Mouse (Mus musculus) retina, postnatal 7 days (tissue): ENCODE data around the gene Rhod.

Source experiments
- DNase-seq: peaks from one replicate; pipeline ENCODE4 v3.0.0-alpha.2; 2012; ENCODE audit warnings: low read depth, low spot score

Gene Rhod

DNA sequence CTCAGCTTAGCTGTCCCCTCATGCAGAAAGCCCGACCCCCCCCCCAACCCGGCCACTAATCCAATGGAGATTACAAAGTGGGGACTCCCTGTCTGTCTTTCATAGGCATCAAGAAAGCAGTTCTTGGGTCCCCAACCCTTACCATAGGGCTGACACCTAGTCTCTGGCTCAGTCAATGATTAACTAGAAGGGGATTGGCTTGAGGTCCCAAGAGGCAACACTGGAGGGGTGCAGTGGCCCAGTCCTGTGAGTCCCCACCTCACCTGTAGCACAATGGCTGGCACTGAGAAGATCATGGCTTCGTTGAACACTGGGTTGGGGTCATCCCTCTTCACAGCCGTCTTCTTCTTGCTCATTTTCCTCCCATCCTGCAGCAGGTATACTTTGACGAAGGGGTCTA is 11.4 kb upstream of the Rhod start:
- DNase-seq = no peak

DNA sequence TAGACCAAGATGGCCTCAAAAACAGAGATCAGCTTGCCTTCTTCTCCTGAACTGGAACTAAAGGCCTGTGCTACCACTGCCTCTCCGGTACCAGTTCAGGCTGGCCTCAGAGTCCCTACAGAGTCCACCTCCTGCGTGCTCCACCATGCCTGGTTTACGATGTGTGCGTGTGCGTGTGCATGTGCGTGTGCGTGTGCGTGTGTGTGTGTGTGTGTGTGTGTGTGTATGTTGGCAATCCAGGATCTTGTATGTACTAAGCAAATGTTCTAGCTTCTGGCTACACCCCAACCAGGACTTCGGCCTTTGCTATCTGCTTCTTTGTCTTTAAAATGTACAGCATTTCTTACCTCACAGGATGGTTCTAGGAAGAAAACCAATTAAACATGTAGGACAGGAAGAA is 10.0 kb upstream of the Rhod start:
- DNase-seq = no peak

DNA sequence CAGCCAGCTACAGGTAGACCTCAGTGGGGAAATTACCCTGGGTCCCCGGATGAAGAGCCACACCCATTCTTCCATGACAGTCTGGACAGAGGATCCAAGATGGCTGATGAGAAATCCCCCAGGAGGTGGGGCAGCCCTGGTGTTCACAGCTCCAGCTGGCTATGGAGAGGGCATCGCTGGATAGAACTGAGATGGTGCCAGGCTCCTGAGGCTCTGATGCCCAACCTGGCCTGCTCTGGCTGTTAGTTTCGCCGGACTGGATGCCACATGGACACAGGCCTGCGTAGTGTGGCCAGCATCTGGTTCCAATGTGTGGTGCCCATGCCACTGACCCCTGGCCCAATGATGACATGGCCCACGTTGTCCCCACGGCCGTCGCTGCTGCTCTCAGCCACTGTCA is 8.2 kb upstream of the Rhod start:
- no peak for DNase-seq

DNA sequence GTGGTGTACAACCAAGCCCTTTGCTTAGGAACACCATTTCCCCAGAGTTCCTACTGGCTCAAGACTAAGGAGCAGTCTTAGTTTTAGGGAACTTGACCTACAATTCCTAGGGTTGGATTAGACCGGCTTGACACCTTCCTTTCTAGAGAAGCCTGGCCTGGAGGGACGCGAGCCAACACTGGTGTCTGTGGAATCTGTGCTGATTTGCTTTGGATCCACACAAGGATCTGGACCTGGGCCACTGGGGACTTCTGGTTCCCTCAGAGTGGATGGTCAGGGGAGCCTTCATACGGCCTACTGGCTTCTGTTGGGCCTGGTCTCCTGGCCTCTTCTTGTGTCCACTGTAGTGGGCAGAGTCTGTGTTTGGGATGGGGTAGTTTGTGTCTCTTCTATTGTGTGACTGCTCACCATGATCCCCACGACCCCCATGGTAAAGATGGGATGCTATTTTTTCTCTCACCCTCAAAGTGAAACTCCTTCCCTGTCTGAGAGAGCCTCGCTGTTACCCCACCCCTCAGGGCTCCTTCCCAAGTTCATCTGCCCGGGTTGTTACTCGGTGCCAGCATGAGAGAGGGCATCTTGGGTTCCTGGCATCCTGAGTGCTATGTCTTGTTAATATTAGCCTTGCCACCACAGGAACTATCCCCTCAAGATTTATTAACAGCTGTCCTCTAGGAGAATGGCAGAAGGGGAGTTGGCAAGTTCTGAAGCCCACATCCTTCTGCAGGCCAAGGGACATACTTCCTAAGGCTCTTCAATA is 7.6 kb upstream of the Rhod start:
- no peak for DNase-seq

DNA sequence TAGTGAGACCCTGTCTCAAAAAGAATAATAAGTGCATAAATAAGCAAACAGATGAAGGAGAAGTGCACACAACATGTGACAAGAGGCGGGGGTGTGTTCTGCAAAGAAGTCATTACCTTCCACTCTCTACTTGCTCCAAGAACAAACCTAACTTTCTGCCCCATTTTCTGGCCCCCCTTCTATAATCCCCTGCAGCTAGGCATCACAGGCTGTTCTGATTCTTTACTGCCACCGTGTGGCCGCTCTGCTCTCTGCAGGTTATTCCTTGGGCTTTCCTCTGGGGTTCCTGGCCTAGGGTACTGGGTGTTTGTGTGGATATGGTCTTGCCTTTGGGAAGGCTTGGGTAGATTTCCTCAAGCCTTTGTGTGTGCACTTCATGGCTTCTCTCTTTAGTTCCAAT is 3.2 kb upstream of the Rhod start:
- DNase-seq = peak; percentile 65

DNA sequence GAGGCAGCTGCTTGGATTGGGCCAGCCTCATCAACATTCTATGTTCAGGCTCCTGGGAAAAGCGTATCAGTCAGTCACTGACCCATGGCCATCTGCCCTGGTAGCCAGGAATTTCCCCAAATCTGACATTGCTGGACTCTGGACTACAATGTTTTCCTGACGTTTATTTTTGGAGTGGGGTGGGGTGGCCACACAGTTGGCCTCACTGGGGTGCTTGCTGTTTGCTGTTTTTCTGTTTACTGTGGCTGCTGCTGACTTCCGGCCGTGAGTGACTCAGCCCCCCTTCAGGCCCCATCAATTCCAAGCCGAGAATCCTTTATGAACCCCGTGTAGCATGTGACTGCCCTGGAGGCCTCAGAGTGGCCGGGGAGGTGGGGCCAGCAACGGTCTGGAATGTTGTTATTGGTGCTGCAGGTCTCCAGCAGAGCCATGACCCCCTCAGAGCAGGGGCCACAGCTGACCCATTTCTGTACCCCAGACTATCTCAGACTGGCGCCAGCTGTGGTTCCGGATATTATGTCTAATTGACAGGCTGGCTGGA is 2.5 kb upstream of the Rhod start:
- DNase-seq = no peak

DNA sequence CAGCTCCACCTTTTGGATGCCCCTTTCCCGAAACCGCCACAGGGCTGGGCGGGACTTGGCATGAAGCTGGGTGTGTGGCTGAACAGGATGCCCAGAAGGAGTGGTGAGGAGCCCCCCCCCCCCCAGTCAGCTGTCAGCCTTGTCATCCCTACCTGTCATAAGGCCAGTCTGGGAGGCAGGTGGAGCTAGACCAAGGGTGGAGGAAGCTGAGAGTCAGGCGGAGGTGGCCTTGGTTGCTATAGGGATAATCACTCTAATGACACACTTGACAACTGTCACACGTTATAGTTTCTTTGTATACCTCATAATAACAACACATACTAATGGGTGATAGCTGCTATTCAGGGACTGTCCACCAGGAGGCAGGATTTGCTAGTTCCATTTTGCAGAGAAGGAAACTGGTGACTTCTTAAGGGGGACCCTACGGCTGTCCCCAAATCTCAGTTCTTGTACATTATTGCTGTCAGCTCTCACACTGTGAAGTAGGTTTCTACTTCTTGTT is 1.9 kb upstream of the Rhod start:
- peak; percentile 40 for DNase-seq

DNA sequence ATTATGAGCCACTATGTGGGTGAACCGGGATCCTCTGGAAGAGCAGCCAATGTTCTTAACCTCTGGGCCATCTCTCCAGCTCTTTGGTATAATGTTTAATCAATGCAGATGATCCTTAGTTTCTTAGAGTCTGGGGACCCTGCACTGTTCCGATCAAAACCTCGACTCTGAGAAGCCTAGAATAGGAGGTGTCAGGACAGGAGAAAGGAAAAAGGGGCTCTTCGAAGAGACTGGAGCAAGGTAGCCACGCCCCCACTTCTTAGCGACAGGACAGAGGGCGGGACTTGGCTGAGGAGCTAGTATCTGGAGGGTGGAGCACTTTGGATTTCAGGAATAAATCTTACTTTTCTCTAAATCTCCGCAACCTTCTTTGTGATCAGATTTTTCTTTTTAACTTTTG is 990 bp upstream of the Rhod start:
- DNase-seq = no peak

DNA sequence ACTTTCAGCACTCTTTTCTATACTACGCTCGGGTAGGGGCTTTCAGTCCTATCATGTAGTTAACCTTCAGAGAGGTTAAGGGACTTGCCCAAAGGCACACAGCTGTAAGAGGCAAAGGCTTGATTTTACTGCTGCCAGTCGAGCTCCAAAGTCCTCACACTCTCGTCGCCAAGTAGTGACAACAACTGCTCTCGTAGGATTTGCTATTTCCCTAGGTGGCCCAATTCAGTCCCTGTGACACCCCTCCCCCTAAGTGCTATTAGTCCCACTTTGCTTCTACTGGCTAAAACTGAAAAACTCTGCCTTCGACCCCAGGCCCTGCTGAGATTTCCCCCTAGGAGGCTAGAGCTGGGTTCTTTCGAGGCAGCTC is 456 bp downstream of the Rhod start:
- DNase-seq = no peak

DNA sequence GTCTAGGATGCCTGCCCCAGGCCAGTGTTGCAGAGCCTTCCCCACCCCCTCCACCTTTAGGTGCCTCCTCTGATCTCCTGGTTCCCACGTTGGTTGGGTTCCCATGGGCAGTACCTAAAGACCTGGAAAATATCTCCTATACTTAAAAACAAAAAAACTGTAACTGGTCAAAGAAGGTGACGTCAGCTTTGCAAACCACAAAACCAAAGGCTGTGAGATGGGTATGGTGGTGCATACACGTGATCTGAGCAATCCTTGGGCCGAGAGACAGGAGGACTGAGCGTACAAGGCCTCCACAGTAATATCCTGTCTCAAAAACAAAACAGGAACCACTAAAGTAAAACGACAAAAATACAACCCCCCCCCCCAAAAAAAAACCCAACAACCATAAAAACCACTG is 1.3 kb downstream of the Rhod start:
- no peak for DNase-seq

DNA sequence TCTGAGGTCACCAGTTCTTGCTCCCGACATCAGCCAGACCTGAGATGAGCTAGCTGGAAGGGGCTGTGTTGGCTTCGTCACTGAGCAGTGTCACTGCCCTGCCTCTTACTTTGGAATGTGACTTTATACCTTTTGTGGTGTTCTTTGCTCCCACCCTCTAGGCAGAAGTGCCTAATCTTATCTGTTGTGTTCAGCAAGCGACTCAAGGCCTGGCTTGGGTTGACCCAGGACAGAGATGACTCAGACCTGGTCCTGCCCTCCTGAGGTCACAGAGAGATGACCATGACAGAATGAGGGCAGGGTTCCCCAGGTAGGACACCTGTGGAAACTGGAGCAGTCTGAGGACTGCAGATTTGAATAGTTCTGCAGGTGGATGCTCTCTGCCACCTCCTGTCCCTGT is 3.0 kb downstream of the Rhod start:
- DNase-seq = no peak

DNA sequence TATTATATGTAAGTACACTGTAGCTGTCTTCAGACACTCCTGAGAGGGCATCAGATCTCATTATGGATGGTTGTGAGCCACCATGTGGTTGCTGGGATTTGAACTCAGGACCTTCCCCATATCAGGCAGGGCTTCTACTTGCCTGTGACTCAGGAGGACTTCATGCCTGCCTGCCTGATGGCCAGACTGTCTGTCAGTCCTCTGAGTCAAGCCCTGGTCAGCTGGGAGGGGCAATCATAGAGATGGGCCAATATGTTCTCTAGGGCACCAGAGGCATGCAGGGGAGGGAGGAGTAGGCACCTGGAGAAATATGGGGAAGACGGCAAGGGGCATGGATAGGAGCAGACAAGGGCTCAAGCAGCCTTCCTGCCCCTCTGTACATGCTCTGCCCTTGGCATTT is 4.2 kb downstream of the Rhod start:
- no peak for DNase-seq

DNA sequence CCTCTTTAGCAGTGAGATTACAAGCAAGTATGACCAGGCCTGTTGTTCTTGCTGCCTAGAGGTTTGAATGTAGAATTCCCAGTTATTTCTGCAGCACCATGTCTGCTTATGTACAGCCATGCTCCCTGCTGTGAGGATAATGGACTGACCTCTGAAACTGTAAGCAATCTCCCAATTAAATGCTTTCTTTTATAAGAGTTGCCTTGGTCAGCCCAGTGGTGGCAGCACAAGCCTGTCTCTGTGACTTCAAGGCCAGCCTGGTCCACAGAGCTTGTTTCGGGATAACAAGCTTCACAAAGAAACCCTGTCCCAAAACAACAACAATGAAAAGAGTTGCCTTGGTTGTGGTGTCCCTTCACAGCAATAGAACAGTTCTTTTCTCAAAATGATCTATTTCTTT is 5.5 kb downstream of the Rhod start:
- DNase-seq = no peak

DNA sequence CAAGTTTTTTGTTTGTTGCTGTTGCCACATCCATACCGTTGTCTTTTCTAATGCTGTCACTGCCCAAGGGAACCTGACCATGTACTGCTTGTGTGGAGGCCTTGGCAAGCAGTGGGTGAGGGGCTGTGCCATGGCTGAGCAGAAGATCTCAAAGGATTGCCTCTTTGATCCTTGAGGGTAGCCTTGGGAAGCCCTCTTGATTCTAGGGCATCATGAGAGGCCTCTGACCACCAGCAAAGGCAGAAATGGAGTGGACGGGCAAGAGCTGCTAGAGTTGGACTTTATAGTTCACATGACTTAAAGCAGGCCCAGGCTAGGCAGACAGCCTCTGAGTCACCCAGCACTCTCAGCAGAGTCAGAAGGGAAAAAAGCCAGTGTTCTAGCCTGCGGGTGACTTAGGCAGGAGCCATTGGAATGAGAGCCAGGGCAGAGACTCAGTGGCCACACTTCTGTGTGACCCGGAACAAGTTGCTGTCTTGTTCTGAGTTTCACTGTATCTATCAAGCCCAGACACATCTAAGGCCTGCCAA is 9.1 kb downstream of the Rhod start:
- no peak for DNase-seq

DNA sequence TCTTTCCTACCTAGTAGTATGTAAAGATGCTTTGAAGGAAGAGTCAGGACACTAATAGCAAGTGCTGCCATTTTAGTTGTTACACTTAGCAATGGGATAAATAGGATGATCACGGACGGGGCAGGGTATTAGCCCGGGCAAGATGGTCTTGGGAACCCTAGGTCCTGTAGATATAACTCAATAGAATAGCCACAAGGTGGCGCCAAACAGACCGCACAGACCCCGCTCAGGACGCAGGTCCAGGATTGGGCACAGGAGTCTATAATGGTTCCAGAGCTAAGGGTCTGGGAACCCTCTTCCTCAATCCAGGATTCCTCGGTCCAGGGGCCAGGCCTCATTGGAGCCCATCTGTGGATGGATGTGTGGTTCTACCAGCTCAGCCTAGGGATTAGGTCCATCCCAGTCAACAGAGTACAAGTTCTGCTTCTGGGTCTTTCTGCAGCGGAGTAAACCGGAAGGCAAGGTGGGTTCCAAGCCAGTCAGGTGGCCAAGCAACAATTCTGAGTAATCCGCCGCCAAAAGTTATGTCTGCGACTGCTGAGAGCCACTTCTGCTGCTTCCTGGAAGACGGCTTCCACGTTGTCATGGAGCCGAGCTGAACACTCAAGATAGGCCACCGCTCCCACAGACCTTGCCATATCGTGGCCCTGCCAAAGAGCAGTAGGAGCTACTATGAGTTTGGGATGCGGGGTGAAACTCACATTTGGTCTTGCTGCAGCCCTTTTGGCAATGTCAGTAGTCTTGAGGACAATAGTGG is 13.4 kb downstream of the Rhod start:
- DNase-seq = no peak

DNA sequence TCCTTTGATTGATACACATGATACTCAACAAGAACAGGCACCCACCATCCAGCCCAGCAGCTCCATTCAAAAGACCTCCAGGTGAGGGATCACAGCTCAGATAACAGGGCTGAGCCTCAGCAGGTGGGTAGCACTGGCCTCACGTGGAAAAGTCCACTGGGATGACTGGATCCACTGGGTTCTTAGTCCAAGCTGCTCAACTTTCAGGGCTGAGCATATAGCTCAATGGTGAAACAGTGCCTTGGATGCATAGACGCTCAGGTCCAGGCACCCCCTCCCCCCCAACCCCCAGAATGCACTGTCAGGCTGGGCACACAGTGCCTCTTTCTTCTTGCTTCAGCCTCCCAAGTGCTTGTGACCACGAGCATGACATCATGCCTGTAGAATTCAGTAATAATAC is 16.2 kb downstream of the Rhod start:
- DNase-seq = no peak

DNA sequence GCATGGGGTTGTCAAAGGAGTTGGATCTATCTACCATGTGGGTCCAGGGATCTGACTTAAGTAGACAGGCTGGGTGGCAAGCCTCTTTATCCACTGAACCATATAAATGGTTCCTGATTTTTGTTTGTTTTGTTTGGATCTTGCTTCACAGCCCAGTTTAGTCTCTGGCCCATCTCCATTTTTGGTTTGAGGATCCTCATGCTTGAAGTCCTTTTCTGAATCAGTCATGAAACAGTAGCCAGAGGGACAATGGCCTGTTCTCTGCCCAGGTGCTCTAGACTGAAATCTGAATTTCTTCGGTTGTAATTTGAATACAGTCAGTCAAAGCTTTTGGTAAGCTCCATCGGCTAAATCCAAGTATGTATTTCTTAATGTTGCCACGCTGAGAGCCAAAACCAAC is 16.7 kb downstream of the Rhod start:
- DNase-seq = no peak

DNA sequence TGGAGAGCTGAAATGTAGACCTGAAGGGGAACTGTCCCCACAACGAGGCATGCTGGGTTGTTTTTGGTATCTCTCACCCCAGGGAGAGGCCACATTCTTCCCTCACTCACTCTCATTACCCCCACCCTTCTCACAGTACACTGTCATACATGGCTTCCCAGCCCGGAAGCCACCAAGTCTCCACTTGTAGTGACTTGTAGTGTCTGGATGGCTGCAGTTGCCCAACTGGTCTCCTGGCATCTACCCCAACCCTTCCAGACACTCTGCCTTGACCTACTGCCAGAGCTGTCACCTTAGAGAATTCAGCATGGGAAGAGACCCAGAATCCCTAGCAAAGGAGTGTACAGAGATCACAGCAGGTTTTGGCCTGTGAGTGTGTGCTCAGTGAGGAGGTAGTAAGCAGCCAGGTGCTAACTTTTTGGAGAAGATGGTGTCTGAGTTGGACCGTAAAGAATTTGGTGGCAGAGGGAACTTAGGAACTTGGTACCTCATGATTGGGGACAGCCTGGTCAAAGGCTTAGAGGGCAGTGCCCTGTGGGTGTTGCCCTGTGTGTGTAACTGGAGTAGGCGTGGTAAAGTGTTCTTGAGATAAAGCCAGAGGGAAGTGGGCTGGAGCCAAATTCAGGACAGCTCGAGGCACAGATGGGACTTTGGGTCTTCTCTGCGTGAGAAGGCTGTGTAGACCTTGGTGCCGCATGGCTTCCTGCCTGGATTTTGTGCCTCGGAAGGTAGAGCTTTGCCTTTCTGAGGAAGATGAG is 18.9 kb downstream of the Rhod start:
- no peak for DNase-seq

DNA sequence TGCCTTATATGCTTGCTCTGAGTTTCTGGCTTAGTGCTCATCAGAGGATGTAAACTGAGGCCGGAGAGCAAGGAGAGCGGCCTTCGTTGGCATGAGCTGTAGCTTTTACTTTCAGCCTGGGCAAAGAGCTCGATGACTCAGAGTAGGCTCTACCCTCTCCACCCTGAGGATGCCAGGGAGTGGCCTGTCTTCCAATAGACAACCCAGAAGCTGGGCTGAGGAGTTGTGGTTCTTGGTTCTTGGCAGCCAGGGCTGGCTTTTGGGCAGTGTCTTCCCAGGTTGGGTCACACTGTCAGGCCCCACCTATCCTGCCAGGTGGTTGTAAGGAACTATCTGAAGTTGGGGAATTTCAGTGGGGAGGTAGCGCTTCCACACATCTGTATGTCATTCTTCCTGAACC is 19.5 kb downstream of the Rhod start:
- no peak for DNase-seq

DNA sequence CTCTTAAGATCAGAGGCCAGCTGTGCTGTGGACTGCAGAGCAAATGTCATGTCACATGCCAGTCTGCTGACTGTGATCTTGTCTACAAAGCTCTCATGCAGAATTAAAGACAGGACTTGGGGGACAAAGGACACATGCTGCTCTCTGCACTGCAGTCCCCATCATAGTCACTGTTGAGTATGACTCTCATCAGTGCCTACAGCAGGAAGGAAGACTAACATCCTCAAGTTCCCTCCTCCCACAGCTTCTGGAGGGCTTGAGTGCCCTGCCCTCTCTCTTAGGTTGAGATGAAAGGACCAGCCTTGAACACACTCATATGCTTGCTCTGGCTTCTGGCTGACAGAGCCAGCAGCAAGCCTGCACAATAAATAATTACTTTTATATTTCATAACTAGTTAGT is 21.5 kb downstream of the Rhod start:
- no peak for DNase-seq

DNA sequence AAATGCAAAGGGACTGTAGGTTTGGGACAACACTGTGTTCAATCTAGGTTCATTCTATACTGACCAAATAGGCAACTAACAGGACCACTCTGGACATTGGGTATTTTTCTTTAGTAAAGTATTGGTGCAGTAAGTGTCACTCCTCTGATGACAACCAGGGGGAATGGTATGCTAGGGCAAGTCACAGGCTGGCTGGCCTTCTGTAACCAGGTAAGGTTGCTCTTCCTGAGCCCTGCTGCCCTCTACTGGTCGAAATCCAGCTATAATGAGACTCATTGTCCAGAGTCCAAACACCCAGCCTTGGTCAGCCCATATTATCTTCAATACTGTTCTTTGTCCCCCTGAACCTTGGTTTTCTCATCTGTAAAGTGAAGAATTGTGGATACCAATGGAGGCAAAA is 22.0 kb downstream of the Rhod start:
- DNase-seq = peak; percentile 68

DNA sequence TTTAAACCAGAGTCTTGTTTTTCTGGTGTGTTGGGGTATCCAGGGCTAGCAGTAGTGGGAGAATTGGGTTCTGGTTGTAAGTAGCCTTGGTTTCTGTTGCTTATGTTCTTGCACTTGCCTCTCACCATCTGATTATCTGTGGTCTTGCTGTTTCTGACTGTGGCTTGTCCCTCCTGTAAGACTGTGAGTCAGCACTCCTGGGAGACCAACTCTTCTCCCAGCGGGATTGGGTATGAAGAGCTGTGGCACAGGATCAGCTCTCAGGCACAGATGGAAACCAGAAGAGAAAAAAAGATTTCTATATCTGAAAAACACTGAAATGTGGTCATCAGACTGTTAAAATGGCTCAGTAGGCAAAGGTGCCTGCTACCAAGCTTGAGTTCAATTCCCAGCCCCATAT is 24.6 kb downstream of the Rhod start:
- DNase-seq = no peak
